28 mouse cellular contexts compared by ENCODE assay signal in the genomic region with DNA sequence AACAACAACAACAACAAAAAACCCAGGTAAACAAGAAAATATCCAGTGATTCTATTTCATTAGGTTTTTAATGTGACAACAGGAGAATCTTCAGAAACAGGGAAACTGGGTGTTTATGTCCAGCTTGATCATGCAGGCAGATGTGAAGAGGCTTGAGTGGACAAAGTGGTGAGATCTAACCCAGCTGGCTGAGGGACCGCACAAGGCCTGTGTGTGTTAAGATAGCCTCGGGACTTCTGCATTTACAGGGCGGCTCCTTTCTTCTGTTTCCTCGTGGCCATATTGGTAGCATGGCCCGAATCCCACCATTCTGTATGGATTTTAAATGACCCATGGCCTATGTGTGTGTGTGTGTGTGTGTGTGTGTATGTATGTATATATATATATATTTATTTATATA.
"Had no signal": no experiment of that assay in that cellular context is flagged by ENCODE, and none has a peak within 500 bp of the region (broad histone marks: within the 10 kb centered on the region; RNA-seq: fewer than 3 reads in every experiment).

No protein-coding gene starts in this region.

- H3K9ac ChIP-seq: limb, embryonic 12.5 days; limb, embryonic 13.5 days; limb, embryonic 15.5 days; liver, embryonic 12.5 days; liver, embryonic 13.5 days; liver, embryonic 14.5 days; liver, embryonic 15.5 days; liver, postnatal 0 days; lung, embryonic 14.5 days; lung, embryonic 15.5 days; midbrain, embryonic 12.5 days; midbrain, embryonic 13.5 days; midbrain, embryonic 15.5 days; neural tube, embryonic 12.5 days had no signal

- H3K9me3 ChIP-seq: limb, embryonic 10.5 days; limb, embryonic 15.5 days; liver, embryonic 12.5 days; liver, embryonic 13.5 days; liver, embryonic 15.5 days; lung, embryonic 15.5 days; midbrain, embryonic 12.5 days; midbrain, embryonic 13.5 days; midbrain, embryonic 15.5 days had no signal

- H3K4me3 ChIP-seq: left cerebral cortex, adult 2 months; limb, embryonic 10.5 days; limb, embryonic 12.5 days; limb, embryonic 13.5 days; limb, embryonic 15.5 days; liver, embryonic 12.5 days; liver, embryonic 13.5 days; liver, embryonic 15.5 days; lung, embryonic 15.5 days; megakaryocyte, embryonic 14.5 days; midbrain, embryonic 10.5 days; midbrain, embryonic 12.5 days; midbrain, embryonic 13.5 days; midbrain, embryonic 15.5 days; myocyte; neural tube, embryonic 12.5 days had no signal

- H3K27ac ChIP-seq: left cerebral cortex, adult 2 months; limb, embryonic 10.5 days; limb, embryonic 12.5 days; limb, embryonic 13.5 days; limb, embryonic 15.5 days; liver, embryonic 12.5 days; liver, embryonic 13.5 days; liver, embryonic 14.5 days; liver, embryonic 15.5 days; lung, embryonic 15.5 days; macrophage; midbrain, embryonic 10.5 days; midbrain, embryonic 12.5 days; midbrain, embryonic 13.5 days; midbrain, embryonic 15.5 days; neural tube, embryonic 12.5 days had no signal

- H3K36me3 ChIP-seq: limb, embryonic 10.5 days; limb, embryonic 12.5 days; limb, embryonic 13.5 days; limb, embryonic 15.5 days; liver, embryonic 12.5 days; liver, embryonic 13.5 days; liver, embryonic 15.5 days; lung, embryonic 15.5 days; midbrain, embryonic 10.5 days; midbrain, embryonic 12.5 days; midbrain, embryonic 13.5 days; midbrain, embryonic 15.5 days; neural tube, embryonic 12.5 days had no signal

- H3K4me1 ChIP-seq: limb, embryonic 10.5 days; limb, embryonic 12.5 days; limb, embryonic 13.5 days; limb, embryonic 15.5 days; liver, embryonic 12.5 days; liver, embryonic 13.5 days; liver, embryonic 15.5 days; lung, embryonic 15.5 days; neural tube, embryonic 12.5 days had no signal

- DNase-seq: left cerebral cortex, postnatal 4 days; liver; liver, embryonic 13.5 days; liver, postnatal 0 days; lung, adult 2 months; lung, embryonic 14.5 days; lung, postnatal 10 days; lung, postnatal 14 days; lung, postnatal 36 days; lung, postnatal 4 days; midbrain, embryonic 14.5 days had no signal

- H3K27me3 ChIP-seq: limb, embryonic 12.5 days; limb, embryonic 13.5 days; limb, embryonic 15.5 days; liver, embryonic 12.5 days; liver, embryonic 13.5 days; liver, embryonic 15.5 days; lung, embryonic 15.5 days; megakaryocyte, embryonic 14.5 days; midbrain, embryonic 13.5 days; midbrain, embryonic 15.5 days; neural tube, embryonic 12.5 days had no signal
